Mouse (Mus musculus) forebrain, embryonic 16.5 days (tissue): ENCODE data around the gene Tbc1d10c. TPM values are rescaled to one million over a fixed set of nuclear protein-coding genes. Genes with fewer than 3 reads are reported as not detected.

Experiments used
- ATAC-seq: fragments of 200-750 bp; cut with Nextera tagmentation; 2 replicates; pipeline ENCODE4 v1.8.0; 2017; ENCODE audit warnings: mild to moderate bottlenecking, moderate library complexity
- H3K27ac ChIP-seq: fragments of 300-500 bp; sonication (generic); 2 replicates; pipeline ENCODE4 v1.5.1; 2014; ENCODE audit warnings: low read length, control low read depth
- H3K27me3 ChIP-seq: fragments of 300-500 bp; sonication (generic); replicated peaks from 2 replicates; pipeline ENCODE4 v1.6.1; 2014; ENCODE audit warnings: low read length; ENCODE audit not compliant: control insufficient read depth, insufficient read depth
- H3K36me3 ChIP-seq: fragments of 300-500 bp; sonication (generic); 2 replicates; pipeline ENCODE4 v1.6.1; 2014; ENCODE audit not compliant: control insufficient read depth, insufficient read depth
- H3K4me1 ChIP-seq: fragments of 300-500 bp; sonication (generic); replicated peaks from 2 replicates; pipeline ENCODE4 v1.6.1; 2014; ENCODE audit warnings: low read length; ENCODE audit not compliant: control insufficient read depth, insufficient read depth
- H3K4me2 ChIP-seq: fragments of 300-500 bp; sonication (generic); 2 replicates; pipeline ENCODE4 v1.6.1; 2014; ENCODE audit warnings: mild to moderate bottlenecking, low read length, control low read depth
- H3K4me3 ChIP-seq: fragments of 300-500 bp; sonication (generic); replicated peaks from 2 replicates; pipeline ENCODE4 v1.5.1; 2014; ENCODE audit warnings: mild to moderate bottlenecking, low read length, control low read depth
- H3K9ac ChIP-seq: fragments of 300-500 bp; sonication (generic); replicated peaks from 2 replicates; pipeline ENCODE4 v1.6.1; 2014; ENCODE audit warnings: low read depth, low read length, control low read depth
- H3K9me3 ChIP-seq: fragments of 300-500 bp; sonication (generic); 2 replicates; pipeline ENCODE4 v1.6.1; 2016; ENCODE audit warnings: low read length; ENCODE audit not compliant: control insufficient read depth
- WGBS: fragments of 180-500 bp; shearing (Covaris S2); extraction: QIAGEN DNeasy Blood & Tissue Kit; methylation state at CpG from one replicate; pipeline ENCODE4 v1.1.7; 2014; 5-methylcytosine and 5-hydroxymethylcytosine counted together
- polyA plus RNA-seq: library from polyadenylated mRNA; unstranded; fragments of >200 nt; fragmentation: Nextera tagmentation; extraction: Ambion mirVana; gene quantifications from 2 replicates; pipeline ENCODE4 v1.2.1, GENCODE M21; 2015

Tbc1d10c gene
- polyA plus RNA-seq, 1 experiment from 2014 or later = 0.42 TPM

GRCm38 (mm10) chr19:4169810-4170209, 21.3 kb downstream of the Tbc1d10c start:
- Histone ChIP-seq H3K4me1 (peaks cover 7% of the 10 kb centered on the region), H3K9me3 (no peaks in the 10 kb centered on the region), H3K4me2 (peak overlapping the region; percentile 61), H3K9ac (peak overlapping the region; percentile 60), H3K36me3 (no peaks in the 10 kb centered on the region), H3K27me3 (no peaks in the 10 kb centered on the region), H3K27ac (peak overlapping the region; percentile 69), H3K4me3 (peak overlapping the region; percentile 44)
- WGBS = 5% methylated on average over 27 of the region's 27 CpGs
- peak; percentile 25; the same call in 1 of the 2 replicates for ATAC-seq

- H3K27ac ChIP-seq = peak overlapping the region; percentile 83
- H3K27me3 ChIP-seq = no peaks in the 10 kb centered on the region
- H3K4me3 ChIP-seq = peak overlapping the region; percentile 44
- H3K4me1 ChIP-seq = peaks cover 7% of the 10 kb centered on the region
- no peaks in the 10 kb centered on the region for H3K9me3 ChIP-seq
- H3K36me3 ChIP-seq = no peaks in the 10 kb centered on the region
- peak; percentile 96 for ATAC-seq
- under 1% methylated on average over 43 of the region's 43 CpGs for WGBS
- peak overlapping the region; percentile 60 for H3K9ac ChIP-seq
- peak overlapping the region; percentile 61 for H3K4me2 ChIP-seq
Measured at GRCm38 (mm10) chr19:4169378-4169784, 21.7 kb downstream of the Tbc1d10c start.

- Histone ChIP-seq H3K9me3 (no peaks in the 10 kb centered on the region), H3K4me2 (no peak overlapping the region), H3K4me1 (peaks cover 21% of the 10 kb centered on the region), H3K27ac (no peak overlapping the region), H3K27me3 (no peaks in the 10 kb centered on the region), H3K36me3 (no peaks in the 10 kb centered on the region), H3K4me3 (no peak overlapping the region), H3K9ac (no peak overlapping the region)
- 75% methylated on average over 9 of the region's 9 CpGs for WGBS
- ATAC-seq = no peak
Measured at GRCm38 (mm10) chr19:4166678-4167476, 24.2 kb downstream of the Tbc1d10c start.

- no peak for ATAC-seq
- Histone ChIP-seq H3K9ac (no peak overlapping the region), H3K4me1 (peaks cover 16% of the 10 kb centered on the region), H3K9me3 (no peaks in the 10 kb centered on the region), H3K4me3 (no peak overlapping the region), H3K4me2 (no peak overlapping the region), H3K36me3 (no peaks in the 10 kb centered on the region), H3K27me3 (no peaks in the 10 kb centered on the region), H3K27ac (no peak overlapping the region)
- WGBS = 71% methylated on average over 2 of the region's 2 CpGs
Measured at GRCm38 (mm10) chr19:4164721-4165120, 26.4 kb downstream of the Tbc1d10c start.

- Histone ChIP-seq H3K4me1 (peaks cover 15% of the 10 kb centered on the region), H3K27me3 (no peaks in the 10 kb centered on the region), H3K9me3 (no peaks in the 10 kb centered on the region), H3K9ac (no peak overlapping the region), H3K4me3 (no peak overlapping the region), H3K4me2 (no peak overlapping the region), H3K36me3 (peaks cover 4% of the 10 kb centered on the region), H3K27ac (no peak overlapping the region)
- 78% methylated on average over 3 of the region's 3 CpGs for WGBS
- no peak for ATAC-seq
Measured at GRCm38 (mm10) chr19:4164100-4164499, 27.0 kb downstream of the Tbc1d10c start.

- 30% methylated on average over 4 of the region's 4 CpGs for WGBS
- ATAC-seq = peak; percentile 30; the same call in 1 of the 2 replicates
Measured at GRCm38 (mm10) chr19:4163543-4163887, 27.6 kb downstream of the Tbc1d10c start.

GRCm38 (mm10) chr19:4162646-4163542, 28.2 kb downstream of the Tbc1d10c start, which contains the start of gene Rps6kb2:
Rps6kb2 (minus strand) TSS chr19:4163354.
- ATAC-seq = peak; percentile 93
- Histone ChIP-seq H3K4me2 (peak within 1 kb of the TSS; percentile 63), H3K27me3 (no peaks in the 10 kb centered on the region), H3K9ac (peak within 1 kb of the TSS; percentile 72), H3K4me1 (peaks cover 15% of the 10 kb centered on the region), H3K4me3 (peak within 1 kb of the TSS; percentile 66), H3K9me3 (no peaks in the 10 kb centered on the region), H3K36me3 (peaks cover 14% of the 10 kb centered on the region), H3K27ac (peak within 1 kb of the TSS; percentile 77)
- 6% methylated on average over 42 of the region's 42 CpGs for WGBS

More at GRCm38 (mm10) chr19:4163543-4163887, 27.6 kb downstream of the Tbc1d10c start:
- peaks cover 15% of the 10 kb centered on the region for H3K4me1 ChIP-seq
- peak overlapping the region; percentile 66 for H3K4me3 ChIP-seq
- no peaks in the 10 kb centered on the region for H3K9me3 ChIP-seq
- no peaks in the 10 kb centered on the region for H3K27me3 ChIP-seq
- H3K27ac ChIP-seq = peak overlapping the region; percentile 77
- H3K36me3 ChIP-seq = peaks cover 10% of the 10 kb centered on the region
- peak overlapping the region; percentile 56 for H3K9ac ChIP-seq
- peak overlapping the region; percentile 59 for H3K4me2 ChIP-seq

- Histone ChIP-seq H3K4me2 (no peak overlapping the region), H3K36me3 (peaks cover 18% of the 10 kb centered on the region), H3K27me3 (no peaks in the 10 kb centered on the region), H3K9ac (no peak overlapping the region), H3K4me1 (peaks cover 15% of the 10 kb centered on the region), H3K27ac (no peak overlapping the region), H3K4me3 (no peak overlapping the region), H3K9me3 (no peaks in the 10 kb centered on the region)
- 96% methylated on average over 8 of the region's 8 CpGs for WGBS
- no peak for ATAC-seq
Measured at GRCm38 (mm10) chr19:4159049-4159448, 32.0 kb downstream of the Tbc1d10c start.

- Histone ChIP-seq H3K9me3 (no peaks in the 10 kb centered on the region), H3K27ac (no peak overlapping the region), H3K4me2 (no peak overlapping the region), H3K4me1 (peaks cover under 1% of the 10 kb centered on the region), H3K27me3 (no peaks in the 10 kb centered on the region), H3K9ac (no peak overlapping the region), H3K36me3 (peaks cover 18% of the 10 kb centered on the region), H3K4me3 (no peak overlapping the region)
- WGBS = 85% methylated on average over 12 of the region's 12 CpGs
- ATAC-seq = no peak
Measured at GRCm38 (mm10) chr19:4156771-4157170, 34.3 kb downstream of the Tbc1d10c start.
